Mouse (Mus musculus) embryonic facial prominence, embryonic 11.5 days (tissue): ENCODE measurements around the gene Rbx1. TPM values are rescaled to one million over a fixed set of nuclear protein-coding genes. Genes with fewer than 3 reads are reported as not detected.
A peak's percentile ranks its signal among the peaks of the same experiment; 100 is the strongest.
"Not testable (repeated sequence)": the region's sequence is repeated elsewhere in the genome, so short reads cannot be mapped to it uniquely, and the experiment has no call there.

Experiments used
- ATAC-seq: fragments of 200-750 bp; cut with Nextera tagmentation; replicated peaks from 2 replicates; pipeline ENCODE4 v1.8.0; 2017; ENCODE audit warnings: low read depth; ENCODE audit not compliant: insufficient number of reproducible peaks, low FRiP score, low TSS enrichment
- DNase-seq: peaks from one replicate; pipeline ENCODE4 v3.0.0-alpha.2; 2015; ENCODE audit warnings: low spot score
- H3K27ac ChIP-seq: fragments of 300-500 bp; sonication (generic); replicated peaks from 2 replicates; pipeline ENCODE4 v1.5.1; 2014; ENCODE audit warnings: mild to moderate bottlenecking, low read depth, low read length, control low read depth
- H3K27me3 ChIP-seq: fragments of 300-500 bp; sonication (generic); 2 replicates; pipeline ENCODE4 v1.6.1; 2014; ENCODE audit warnings: mild to moderate bottlenecking, low read length, moderate library complexity, mixed read lengths; ENCODE audit not compliant: control insufficient read depth, insufficient read depth
- H3K36me3 ChIP-seq: fragments of 300-500 bp; sonication (generic); replicated peaks from 2 replicates; pipeline ENCODE4 v1.6.1; 2014; ENCODE audit warnings: low read depth, mild to moderate bottlenecking, low read length, moderate library complexity, mixed read lengths; ENCODE audit not compliant: control insufficient read depth, insufficient read depth
- H3K4me1 ChIP-seq: fragments of 300-500 bp; sonication (generic); 2 replicates; pipeline ENCODE4 v1.6.1; 2014; ENCODE audit warnings: low read length, mixed read lengths; ENCODE audit not compliant: control insufficient read depth, insufficient read depth
- H3K4me2 ChIP-seq: fragments of 300-500 bp; sonication (generic); 2 replicates; pipeline ENCODE4 v1.6.1; 2014; ENCODE audit warnings: low read depth, mild to moderate bottlenecking, control low read depth, low read length, moderate library complexity
- H3K4me3 ChIP-seq: fragments of 300-500 bp; sonication (generic); 2 replicates; pipeline ENCODE4 v1.5.1; 2014; ENCODE audit warnings: low read depth, low read length, control low read depth
- H3K9ac ChIP-seq: fragments of 300-500 bp; sonication (generic); replicated peaks from 2 replicates; pipeline ENCODE4 v1.6.1; 2014; ENCODE audit warnings: mild to moderate bottlenecking, control low read depth, low read length
- H3K9me3 ChIP-seq: fragments of 300-500 bp; sonication (generic); replicated peaks from 2 replicates; pipeline ENCODE4 v1.6.1; 2016; ENCODE audit warnings: mild to moderate bottlenecking, low read length, inconsistent platforms, mixed read lengths; ENCODE audit not compliant: control insufficient read depth
- WGBS: fragments of 180-500 bp; shearing (Covaris S2); extraction: QIAGEN DNeasy Blood & Tissue Kit; methylation state at CpG from one replicate; pipeline ENCODE4 v1.1.7; 2014; 5-methylcytosine and 5-hydroxymethylcytosine counted together
- polyA plus RNA-seq: library from polyadenylated mRNA; unstranded; fragments of >200 nt; fragmentation: Nextera tagmentation; extraction: Ambion mirVana; gene quantifications from 2 replicates; pipeline ENCODE4 v1.2.1, GENCODE M21; 2014

Rbx1 gene
- 521 and 534 TPM in 2 replicates for polyA plus RNA-seq

GRCm38 (mm10) chr15:81465901-81466737 lies at the start of gene Rbx1:
TSS of gene Rbx1 (plus strand) at chr15:81466296.
- Histone ChIP-seq H3K4me1 (no peaks in the 10 kb centered on the region), H3K36me3 (peaks cover 6% of the 10 kb centered on the region; the same call in 1 of the 2 replicates), H3K27ac (peak within 1 kb of the TSS; percentile 76), H3K4me2 (peak within 1 kb of the TSS; percentile 66), H3K9me3 (no peaks in the 10 kb centered on the region), H3K4me3 (peak within 1 kb of the TSS; percentile 65), H3K9ac (peak within 1 kb of the TSS; percentile 77), H3K27me3 (no peaks in the 10 kb centered on the region)
- under 1% methylated on average over 62 of the region's 62 CpGs for WGBS
- ATAC-seq (peak; percentile 99), DNase-seq (peak; percentile 98)

GRCm38 (mm10) chr15:81416763-81417310 lies 49.3 kb upstream of the Rbx1 start:
- H3K27me3 ChIP-seq, H3K4me3 ChIP-seq, H3K27ac ChIP-seq, H3K36me3 ChIP-seq, H3K4me1 ChIP-seq, H3K9me3 ChIP-seq: not testable (repeated sequence)
- Histone ChIP-seq H3K4me2 (peak overlapping the region; percentile 33; the same call in 1 of the 2 replicates), H3K9ac (peak overlapping the region; percentile 47)
- ATAC-seq (peak; percentile 85), DNase-seq (peak; percentile 75)
- 5% methylated on average over 22 of the region's 22 CpGs for WGBS

GRCm38 (mm10) chr15:81418065-81418464 lies 48.0 kb upstream of the Rbx1 start:
- Histone ChIP-seq H3K36me3 (no peaks in the 10 kb centered on the region), H3K4me2 (no peak overlapping the region), H3K9me3 (no peaks in the 10 kb centered on the region), H3K4me3 (no peak overlapping the region), H3K27me3 (no peaks in the 10 kb centered on the region), H3K9ac (no peak overlapping the region), H3K4me1 (no peaks in the 10 kb centered on the region), H3K27ac (no peak overlapping the region)
- ATAC-seq (no peak), DNase-seq (no peak)
- 82% methylated on average over 4 of the region's 4 CpGs for WGBS

GRCm38 (mm10) chr15:81421454-81421853 lies 44.6 kb upstream of the Rbx1 start:
- H3K27me3 ChIP-seq = no peaks in the 10 kb centered on the region

GRCm38 (mm10) chr15:81422156-81422681 lies 43.9 kb upstream of the Rbx1 start:
- no peak overlapping the region for H3K4me2 ChIP-seq
- no peaks in the 10 kb centered on the region for H3K4me1 ChIP-seq
- no peaks in the 10 kb centered on the region for H3K27me3 ChIP-seq
- 78% methylated on average over 7 of the region's 7 CpGs for WGBS
- no peak overlapping the region for H3K27ac ChIP-seq
- no peaks in the 10 kb centered on the region for H3K9me3 ChIP-seq
- no peak overlapping the region for H3K9ac ChIP-seq
- no peaks in the 10 kb centered on the region for H3K36me3 ChIP-seq
- H3K4me3 ChIP-seq = no peak overlapping the region
- no peak for ATAC-seq
- DNase-seq = no peak

More at GRCm38 (mm10) chr15:81421454-81421853, 44.6 kb upstream of the Rbx1 start:
- no peak for ATAC-seq
- no peak overlapping the region for H3K27ac ChIP-seq
- no peak for DNase-seq
- H3K4me2 ChIP-seq = no peak overlapping the region
- 74% methylated on average over 1 of the region's 1 CpGs for WGBS
- no peaks in the 10 kb centered on the region for H3K4me1 ChIP-seq
- H3K4me3 ChIP-seq = no peak overlapping the region
- H3K36me3 ChIP-seq = no peaks in the 10 kb centered on the region
- H3K9me3 ChIP-seq = no peaks in the 10 kb centered on the region
- no peak overlapping the region for H3K9ac ChIP-seq

GRCm38 (mm10) chr15:81425311-81425710 lies 40.8 kb upstream of the Rbx1 start:
- Histone ChIP-seq H3K36me3 (no peaks in the 10 kb centered on the region), H3K27ac (no peak overlapping the region), H3K9ac (no peak overlapping the region), H3K27me3 (no peaks in the 10 kb centered on the region), H3K4me2 (no peak overlapping the region), H3K9me3 (no peaks in the 10 kb centered on the region), H3K4me1 (no peaks in the 10 kb centered on the region), H3K4me3 (no peak overlapping the region)
- ATAC-seq (no peak), DNase-seq (no peak)
- WGBS = 81% methylated on average over 3 of the region's 3 CpGs

GRCm38 (mm10) chr15:81427947-81428346 lies 38.1 kb upstream of the Rbx1 start:
- H3K4me1 ChIP-seq = no peaks in the 10 kb centered on the region

GRCm38 (mm10) chr15:81431195-81431594 lies 34.9 kb upstream of the Rbx1 start:
- WGBS = 86% methylated on average over 1 of the region's 1 CpGs
- Histone ChIP-seq H3K36me3 (no peaks in the 10 kb centered on the region), H3K27ac (no peak overlapping the region), H3K9ac (no peak overlapping the region), H3K27me3 (no peaks in the 10 kb centered on the region), H3K4me1 (no peaks in the 10 kb centered on the region), H3K4me3 (no peak overlapping the region), H3K9me3 (no peaks in the 10 kb centered on the region), H3K4me2 (no peak overlapping the region)
- no peak for ATAC-seq
- no peak for DNase-seq

More at GRCm38 (mm10) chr15:81427947-81428346, 38.1 kb upstream of the Rbx1 start:
- H3K4me2 ChIP-seq = no peak overlapping the region
- no peaks in the 10 kb centered on the region for H3K9me3 ChIP-seq
- WGBS = 85% methylated on average over 2 of the region's 2 CpGs
- no peaks in the 10 kb centered on the region for H3K36me3 ChIP-seq
- ATAC-seq (no peak), DNase-seq (no peak)
- H3K27ac ChIP-seq = no peak overlapping the region
- no peak overlapping the region for H3K9ac ChIP-seq
- H3K27me3 ChIP-seq = no peaks in the 10 kb centered on the region
- H3K4me3 ChIP-seq = no peak overlapping the region
